Mouse (Mus musculus) brain, embryonic 14.5 days (tissue): Measurements from ENCODE around the gene Klk1b8.

Source experiments
- CTCF ChIP-seq: fragments of 200-500 bp; IDR thresholded peaks from 2 replicates; pipeline ENCODE4 v1.5.1; 2012; ENCODE audit warnings: inconsistent platforms, mild to moderate bottlenecking, moderate library complexity, borderline replicate concordance; ENCODE audit not compliant: insufficient read depth, insufficient read length; ENCODE audit errors: extremely low read depth
- POLR2A ChIP-seq: fragments of 200-500 bp; IDR thresholded peaks from 2 replicates; pipeline ENCODE4 v1.6.1; 2012; ENCODE audit warnings: mild to moderate bottlenecking, inconsistent platforms, borderline replicate concordance; ENCODE audit not compliant: poor library complexity, insufficient read depth, insufficient read length, severe bottlenecking; ENCODE audit errors: extremely low read depth

- TF ChIP-seq CTCF, result no peak
- TF ChIP-seq POLR2A, result no peak
Measured at GRCm38 (mm10) chr7:43944727-43945264, 5.7 kb upstream of the Klk1b8 start.
